Mouse (Mus musculus): ENCODE data around the gene Pdia5. TPM values are rescaled to one million over a fixed set of nuclear protein-coding genes. Genes with fewer than 3 reads are reported as not detected.

The Pdia5 gene
- polyA plus RNA-seq (2015; fragmentation: Illumina TruSeq; extraction: RNeasy Lipid Tissue Mini Kit (QIAGEN cat#74804); ENCODE audit: insufficient read depth, low read depth, low replicate concordance) = 6.5 TPM

DNA sequence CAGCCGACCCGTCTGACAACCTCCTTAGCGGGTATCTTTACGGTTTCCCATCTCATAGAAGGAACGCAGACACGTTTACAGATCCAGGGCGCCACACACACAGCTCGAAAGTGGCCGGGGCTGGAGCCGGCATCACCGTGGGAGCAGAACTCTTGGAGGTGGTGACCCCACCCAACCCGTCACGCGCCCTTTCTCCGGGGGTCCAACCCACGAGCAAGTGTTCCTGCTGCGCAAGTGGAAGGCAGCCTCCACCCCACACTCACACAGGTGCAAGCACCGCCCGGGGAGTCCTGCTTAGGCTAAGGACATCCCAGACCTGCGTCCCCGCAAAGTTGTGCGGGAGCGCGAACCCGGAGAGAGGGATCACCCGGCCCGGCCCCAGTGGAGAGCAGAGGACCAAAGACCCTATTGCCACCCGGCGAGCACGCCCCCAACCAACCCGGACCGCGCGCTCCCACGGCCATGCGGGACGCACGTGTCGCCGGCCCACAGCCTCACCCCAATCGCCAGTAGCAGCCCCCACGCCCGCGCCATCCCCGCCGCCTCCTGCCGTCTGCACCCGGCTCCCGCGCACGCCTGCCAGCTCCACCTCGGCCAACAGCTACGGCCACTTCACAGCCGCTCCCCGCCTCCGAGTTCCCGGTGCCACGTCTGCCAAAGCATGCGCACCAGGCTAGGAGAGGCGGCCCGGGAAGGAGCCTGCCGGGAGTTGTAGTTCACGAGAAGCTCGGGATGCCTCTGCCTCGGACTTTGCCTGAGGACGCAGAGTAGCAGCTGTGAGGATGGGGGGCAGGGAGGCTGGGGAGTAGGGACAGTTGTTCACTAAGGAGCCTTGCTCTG is at the start of gene Pdia5:
Gene Pdia5 (minus strand): TSS at position 643 of the 840 bp plus-strand sequence.

DNA sequence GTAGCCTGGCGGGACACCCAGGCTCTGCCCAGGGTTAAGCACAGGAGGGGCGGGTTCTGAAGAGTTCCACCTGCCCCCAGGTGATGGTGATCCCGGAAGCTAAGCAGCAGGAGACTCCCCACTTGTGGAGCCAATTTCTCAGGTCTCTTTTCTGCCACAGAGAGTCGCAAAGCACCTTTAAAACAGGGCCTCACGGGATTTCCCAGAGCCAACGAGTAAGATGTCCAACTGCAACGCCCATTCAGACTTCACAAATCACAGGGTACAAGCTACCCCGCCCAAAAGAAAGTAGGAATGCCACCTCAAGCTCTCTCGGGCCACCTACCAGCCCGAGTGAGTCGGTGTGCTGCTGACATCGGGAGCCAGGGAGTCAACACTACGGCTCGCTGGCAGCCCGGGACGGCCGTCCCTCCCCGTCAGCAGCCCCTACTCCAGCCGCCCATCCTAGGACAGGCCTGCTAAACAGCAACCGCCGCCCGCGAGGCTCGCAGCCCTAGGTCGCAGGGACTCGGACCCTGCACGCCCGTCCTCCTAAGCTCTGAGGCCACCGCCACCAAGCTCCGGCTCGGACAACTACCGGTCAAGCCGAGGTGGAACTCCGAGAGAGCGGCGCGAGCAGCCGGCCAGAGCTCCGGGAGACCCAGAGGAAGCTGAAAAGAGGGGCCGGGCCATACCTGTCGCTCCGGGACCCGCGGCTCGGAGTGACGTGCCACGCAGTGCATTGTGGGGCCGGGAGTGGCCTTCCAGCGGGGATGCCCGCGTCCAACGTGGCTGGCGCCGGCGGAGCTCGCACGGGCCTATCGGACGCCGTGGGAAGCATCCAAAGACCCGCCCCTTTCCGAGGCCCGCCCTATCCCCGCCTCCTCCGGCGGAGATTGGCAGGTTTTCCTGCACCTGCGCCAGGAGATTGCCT is 127.3 kb downstream of the Pdia5 start, which contains the start of gene Sec22a:
Gene Sec22a (minus strand): TSS at position 769 of the 913 bp plus-strand sequence.

Other genes starting within 250 kb of the Pdia5 start
- 6.1 TPM for gene Sec22a, start 127.0 kb downstream of the Pdia5 start, polyA plus RNA-seq (2015; fragmentation: Illumina TruSeq; extraction: RNeasy Lipid Tissue Mini Kit (QIAGEN cat#74804); ENCODE audit: insufficient read depth, low read depth, low replicate concordance)
- not detected for gene Sema5b, start 50.3 kb upstream of the Pdia5 start, polyA plus RNA-seq (2015; fragmentation: Illumina TruSeq; extraction: RNeasy Lipid Tissue Mini Kit (QIAGEN cat#74804); ENCODE audit: insufficient read depth, low read depth, low replicate concordance)